Mouse (Mus musculus): ENCODE measurements around the gene Sun2.

DNA sequence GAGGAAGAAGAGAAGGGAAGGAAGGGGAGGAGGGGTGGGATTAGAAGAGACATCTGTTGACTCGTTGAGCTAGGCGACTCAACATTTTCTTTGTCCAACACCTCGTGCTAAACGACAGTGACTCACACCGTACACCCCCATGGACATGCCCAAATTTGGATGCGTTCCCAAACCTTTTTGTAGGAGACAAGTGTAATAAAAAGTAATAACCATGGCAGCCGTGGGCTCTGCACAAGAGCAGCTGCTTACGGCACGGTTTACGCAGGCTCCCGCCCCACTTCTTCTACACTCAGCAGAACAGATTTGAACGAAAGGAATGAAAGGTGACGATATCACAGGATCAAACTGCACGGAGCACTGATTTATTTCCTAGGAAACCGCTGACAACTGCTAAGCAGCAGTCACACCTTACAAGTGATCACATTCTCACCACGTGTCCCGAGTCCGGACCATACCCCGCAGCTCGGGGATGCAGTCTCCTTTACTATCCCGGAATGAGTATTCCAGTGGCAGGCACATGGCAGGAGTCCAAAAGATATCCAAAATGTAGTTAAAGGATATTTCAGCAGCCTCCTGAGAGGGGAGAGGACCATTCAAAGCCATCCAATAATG, 28.4 kb upstream of the Sun2 start:
- TF ChIP-seq POLR2A (IDR thresholded peaks at IDR 0.05; ENCODE audit: low read depth, low read length) = no peak
- no peak for TF ChIP-seq CTCF (IDR thresholded peaks at IDR 0.05; ENCODE audit: extremely low read depth, insufficient read length, insufficient replicate concordance, low read depth, low read length)

All from small intestine, adult 2 months (tissue).